Mouse (Mus musculus): ENCODE measurements around the gene Tspan31.

The Tspan31 gene

GRCm38 (mm10) chr10:127070190-127071121 is at the start of gene Tspan31:
TSS of gene Tspan31 (minus strand) at chr10:127070264.
- DNase-seq (ENCODE audit: low spot score in 2 of 2): peak; percentile 93 to 95

- DNase-seq (ENCODE audit: low spot score in 2 of 2): no peak
These were observed 49.2 kb upstream of the Tspan31 start for GRCm38 (mm10) chr10:127119229-127119628.

- DNase-seq (ENCODE audit: low spot score in 2 of 2): no peak
These were observed 48.4 kb upstream of the Tspan31 start for GRCm38 (mm10) chr10:127118470-127118869.

GRCm38 (mm10) chr10:127115068-127115467 is 45.0 kb upstream of the Tspan31 start:
- DNase-seq (ENCODE audit: low spot score in 2 of 2): no peak

DNA sequence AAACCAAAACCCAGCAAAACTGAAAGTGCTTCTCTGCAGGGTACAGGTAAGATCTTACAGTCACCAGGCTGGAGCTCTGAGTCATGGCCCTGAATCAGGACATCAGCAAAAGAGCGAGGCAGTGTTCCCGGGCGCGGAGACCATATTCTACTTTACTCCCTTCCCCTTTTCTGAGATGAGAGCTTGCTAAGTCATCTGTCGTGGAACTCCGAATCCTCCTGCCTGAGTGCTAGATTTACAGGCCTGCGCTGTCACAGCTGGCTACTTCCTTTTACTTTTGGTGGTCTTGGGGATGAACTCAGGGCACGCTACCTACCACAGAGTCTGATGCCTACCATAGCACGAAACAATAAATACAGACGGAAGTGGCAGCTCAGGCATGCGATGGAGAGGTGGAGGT is 44.3 kb upstream of the Tspan31 start:
- DNase-seq (ENCODE audit: low spot score in 2 of 2): no peak

- DNase-seq (ENCODE audit: low spot score in 2 of 2): no peak
These were observed 41.2 kb upstream of the Tspan31 start for GRCm38 (mm10) chr10:127111001-127111887.

DNA sequence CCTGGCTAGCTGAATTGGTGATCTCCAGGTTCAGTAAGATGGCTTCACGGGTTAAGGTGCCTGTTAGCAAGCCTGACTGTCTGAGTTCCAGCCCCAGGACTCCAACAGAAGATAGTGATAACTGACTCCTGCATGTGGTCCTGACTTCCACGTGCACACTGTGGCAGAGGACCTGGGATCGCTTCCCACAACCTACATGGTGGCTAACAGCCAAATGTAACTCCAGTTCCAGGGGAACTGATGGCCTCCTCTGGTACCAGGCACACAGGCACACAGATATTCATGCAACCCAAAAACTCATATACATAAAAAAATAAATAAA is 38.2 kb upstream of the Tspan31 start:
- DNase-seq (ENCODE audit: low spot score in 2 of 2): no peak

DNA sequence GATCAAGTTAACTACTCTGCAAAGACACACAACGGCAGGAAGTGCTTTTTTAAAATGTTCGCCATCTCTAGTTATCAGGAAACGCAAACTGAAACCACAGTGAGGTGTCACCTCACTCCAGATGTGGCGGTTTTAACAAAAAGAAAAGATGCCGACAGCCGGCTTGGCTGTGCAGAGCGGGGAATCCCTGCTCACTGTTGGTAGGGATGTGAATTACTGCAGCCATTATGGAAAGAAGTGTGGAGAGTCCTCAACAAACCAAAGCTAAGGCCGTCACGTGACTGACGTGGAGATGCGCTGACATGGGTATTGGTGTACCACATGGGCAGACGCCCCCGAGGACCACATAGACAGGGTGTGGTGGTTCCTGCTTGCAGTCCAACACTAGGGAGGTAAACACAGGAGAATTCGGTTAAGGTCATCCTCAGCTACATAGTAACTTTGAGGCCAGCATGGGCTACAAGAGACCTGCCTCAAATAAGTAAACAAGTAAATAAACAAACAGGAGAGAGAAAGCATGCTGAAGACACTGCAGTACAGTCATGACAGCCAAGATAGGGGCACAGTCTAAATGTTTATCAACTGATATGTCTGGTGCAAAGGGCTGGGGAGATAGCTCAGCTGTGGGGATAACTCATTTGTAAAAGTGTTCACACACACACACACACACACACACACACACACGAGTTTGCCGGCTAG is 37.6 kb upstream of the Tspan31 start:
- DNase-seq (ENCODE audit: low spot score in 2 of 2): no peak

DNA sequence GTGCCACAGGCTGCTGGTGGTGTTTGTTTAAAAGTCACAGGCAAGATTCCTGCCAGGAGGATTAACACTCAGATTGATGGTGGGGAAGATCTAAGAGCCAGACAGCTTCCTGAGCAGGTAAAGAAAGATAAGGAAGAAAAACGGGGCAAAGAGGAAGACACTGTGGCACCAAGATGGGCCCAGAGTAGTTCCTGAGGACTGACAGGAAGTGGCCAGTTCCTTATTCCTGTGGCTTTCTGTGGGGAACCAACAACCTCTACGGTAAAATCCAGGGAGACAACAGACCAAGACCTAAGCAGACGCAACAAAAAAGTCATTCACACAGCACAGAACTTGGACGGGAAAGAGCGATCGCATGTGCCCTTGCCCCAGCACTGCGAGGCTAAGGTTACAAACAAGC is 33.6 kb upstream of the Tspan31 start:
- no peak for DNase-seq (ENCODE audit: low spot score in 2 of 2)

GRCm38 (mm10) chr10:127101151-127101550 is 31.1 kb upstream of the Tspan31 start:
- DNase-seq (ENCODE audit: low spot score in 2 of 2): no peak

GRCm38 (mm10) chr10:127100414-127100813 is 30.4 kb upstream of the Tspan31 start:
- DNase-seq (ENCODE audit: low spot score in 2 of 2): no peak

- no peak for DNase-seq (ENCODE audit: low spot score in 2 of 2)
These were observed 29.8 kb upstream of the Tspan31 start for GRCm38 (mm10) chr10:127099868-127100267.

DNA sequence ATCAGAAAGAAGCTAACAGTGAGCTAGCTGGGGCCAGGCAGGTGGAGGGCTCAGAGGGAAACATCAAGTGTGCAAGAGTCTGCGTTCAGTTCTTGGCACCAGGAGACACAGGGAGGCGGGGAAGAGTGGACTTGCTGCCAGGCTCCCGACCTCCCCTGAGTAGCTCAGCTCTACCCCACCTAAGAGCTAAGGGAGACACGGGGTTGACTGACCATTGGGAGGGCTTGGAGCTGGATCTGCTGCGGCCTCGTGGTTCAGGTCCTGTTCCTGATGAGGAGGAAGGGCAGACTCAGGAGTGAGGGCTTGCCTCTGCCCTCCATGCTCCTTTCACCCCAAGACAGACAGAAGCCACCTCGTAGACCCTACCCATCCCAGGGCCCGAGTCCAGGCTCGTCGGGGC is 29.1 kb upstream of the Tspan31 start:
- no peak for DNase-seq (ENCODE audit: low spot score in 2 of 2)

DNA sequence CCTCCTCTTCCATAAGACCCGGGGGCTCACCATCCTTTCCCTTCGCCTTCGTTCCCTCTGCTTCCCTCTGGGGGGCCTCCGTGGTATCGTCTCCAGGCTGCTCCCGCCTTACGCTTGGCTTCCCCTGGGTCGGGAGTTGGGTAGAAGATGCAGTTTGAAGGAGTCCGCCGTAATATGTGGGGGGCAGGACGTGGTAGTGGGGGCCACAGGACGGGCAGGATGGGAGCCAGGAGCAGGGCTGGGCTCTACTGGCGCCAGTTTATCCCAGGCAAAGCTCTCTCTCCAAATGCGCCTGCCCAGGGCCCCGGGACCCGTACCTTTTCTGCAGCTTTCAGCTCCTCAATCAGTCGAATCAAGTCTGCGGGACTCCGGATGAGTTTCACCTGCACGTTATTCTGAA is 28.4 kb upstream of the Tspan31 start:
- DNase-seq (ENCODE audit: low spot score in 2 of 2): no peak

- DNase-seq (ENCODE audit: low spot score in 2 of 2): no peak
These were observed 24.3 kb upstream of the Tspan31 start for GRCm38 (mm10) chr10:127094382-127094802.

DNA sequence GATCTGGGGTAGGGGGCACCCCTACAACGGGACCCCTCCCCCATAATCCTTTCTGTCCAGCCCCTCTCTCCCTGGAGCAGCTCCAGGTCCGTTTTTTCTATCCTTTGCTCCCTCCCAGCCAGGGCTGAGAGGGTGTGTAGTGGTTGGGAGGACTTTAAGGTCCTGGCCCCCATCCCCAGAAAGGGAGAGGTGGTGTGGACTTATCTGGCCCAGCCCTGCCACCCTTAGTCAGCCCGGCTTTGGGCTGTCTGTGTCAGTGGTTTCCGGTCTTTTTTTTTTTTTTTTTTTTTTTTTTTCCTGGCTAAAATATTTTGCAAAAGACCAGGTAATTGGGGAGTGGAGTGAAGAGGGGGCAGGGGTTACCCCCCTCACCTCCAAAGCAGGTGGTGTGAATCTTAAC is 22.7 kb upstream of the Tspan31 start:
- DNase-seq (ENCODE audit: low spot score in 2 of 2): no peak

DNA sequence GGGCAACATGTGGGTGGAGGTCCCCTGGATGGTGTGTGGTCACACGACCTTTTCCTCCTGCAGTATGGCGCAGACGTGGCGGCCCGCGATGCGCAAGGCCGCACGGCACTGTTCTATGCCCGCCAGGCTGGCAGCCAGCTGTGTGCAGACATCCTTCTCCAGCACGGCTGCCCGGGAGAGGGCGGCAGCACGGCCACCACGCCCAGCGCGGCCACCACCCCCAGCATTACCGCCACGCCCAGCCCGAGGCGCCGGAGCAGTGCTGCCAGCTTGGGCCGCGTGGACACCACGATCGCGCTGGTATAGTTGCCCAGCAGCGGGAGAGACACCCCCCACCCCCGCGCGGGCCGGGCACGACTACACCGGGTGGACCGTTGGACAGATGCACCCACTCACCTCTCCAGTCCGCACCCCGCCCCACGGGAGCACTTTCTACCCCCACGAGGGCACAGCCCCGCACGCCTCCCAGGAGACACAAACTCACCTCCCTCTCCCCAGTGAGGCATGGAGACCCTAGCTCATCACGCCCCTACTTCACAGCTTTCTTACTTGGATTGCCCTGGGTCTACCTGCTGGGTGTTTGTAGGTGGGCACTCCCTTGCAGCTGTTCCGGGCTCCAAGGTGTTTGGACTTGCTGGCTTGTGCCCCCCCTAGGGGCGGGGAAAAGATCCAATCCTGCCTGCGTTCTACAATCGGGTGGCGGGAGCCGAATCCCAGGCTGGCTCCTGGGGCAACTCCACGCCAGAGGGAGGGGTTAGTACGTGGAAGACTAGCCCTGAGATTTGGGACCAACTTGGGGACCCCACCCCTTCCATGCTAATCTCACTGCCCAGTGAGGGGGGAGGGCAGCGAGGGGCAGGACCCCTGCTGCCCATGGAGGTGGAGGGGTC is 21.7 kb upstream of the Tspan31 start:
- no peak for DNase-seq (ENCODE audit: low spot score in 2 of 2)

DNA sequence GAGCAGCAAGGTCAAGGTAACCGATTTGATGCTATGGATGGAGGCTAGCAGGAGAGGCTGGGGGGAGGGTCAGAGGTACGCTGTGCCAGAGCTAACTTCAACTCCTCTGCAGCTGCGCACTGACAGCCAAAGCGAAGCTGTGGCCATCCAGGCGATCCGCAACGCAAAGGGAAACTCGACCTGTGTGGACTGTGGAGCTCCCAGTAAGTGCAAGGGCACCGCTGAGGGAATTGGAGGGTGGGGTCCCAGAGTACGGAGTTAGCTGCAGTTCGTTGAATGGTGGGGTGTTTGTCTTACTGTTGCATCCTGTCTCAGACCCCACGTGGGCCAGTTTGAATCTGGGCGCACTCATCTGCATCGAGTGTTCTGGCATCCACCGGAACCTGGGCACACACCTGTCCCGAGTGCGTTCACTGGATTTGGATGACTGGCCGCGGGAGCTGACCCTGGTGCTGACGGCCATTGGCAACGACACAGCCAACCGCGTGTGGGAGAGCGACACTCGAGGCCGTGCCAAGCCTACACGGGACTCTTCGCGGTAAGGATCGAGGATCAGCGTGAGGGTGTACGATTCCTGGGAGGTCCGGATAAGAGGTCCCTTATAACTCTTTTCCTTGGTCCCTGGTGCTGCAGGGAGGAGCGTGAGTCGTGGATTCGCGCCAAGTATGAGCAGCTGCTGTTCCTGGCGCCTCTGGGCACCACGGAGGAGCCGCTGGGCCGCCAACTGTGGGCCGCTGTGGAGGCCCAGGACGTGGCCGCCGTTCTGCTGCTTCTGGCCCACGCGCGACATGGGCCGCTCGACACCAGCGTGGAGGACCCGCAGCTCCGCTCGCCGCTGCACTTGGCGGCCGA is 20.7 kb upstream of the Tspan31 start:
- DNase-seq (ENCODE audit: low spot score in 2 of 2): no peak

DNA sequence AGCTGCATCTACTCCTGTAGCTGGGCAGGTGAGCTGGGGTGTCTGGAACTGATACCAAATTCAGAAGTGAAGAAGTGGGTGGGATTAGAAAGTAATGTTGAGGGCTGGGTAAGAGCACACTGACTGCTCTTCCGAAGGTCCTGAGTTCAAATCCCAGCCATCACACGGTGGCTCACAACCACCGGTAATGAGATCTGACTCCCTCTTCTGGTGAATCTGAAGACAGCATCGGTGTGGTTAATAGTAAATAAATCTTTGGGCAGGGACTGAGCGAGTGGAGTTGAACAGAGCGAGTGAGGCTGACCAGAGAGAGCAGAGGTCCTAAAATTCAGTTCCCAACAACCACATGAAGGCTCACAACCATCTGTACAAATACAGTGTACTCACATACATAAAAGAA is 15.6 kb upstream of the Tspan31 start:
- no peak for DNase-seq (ENCODE audit: low spot score in 2 of 2)

DNA sequence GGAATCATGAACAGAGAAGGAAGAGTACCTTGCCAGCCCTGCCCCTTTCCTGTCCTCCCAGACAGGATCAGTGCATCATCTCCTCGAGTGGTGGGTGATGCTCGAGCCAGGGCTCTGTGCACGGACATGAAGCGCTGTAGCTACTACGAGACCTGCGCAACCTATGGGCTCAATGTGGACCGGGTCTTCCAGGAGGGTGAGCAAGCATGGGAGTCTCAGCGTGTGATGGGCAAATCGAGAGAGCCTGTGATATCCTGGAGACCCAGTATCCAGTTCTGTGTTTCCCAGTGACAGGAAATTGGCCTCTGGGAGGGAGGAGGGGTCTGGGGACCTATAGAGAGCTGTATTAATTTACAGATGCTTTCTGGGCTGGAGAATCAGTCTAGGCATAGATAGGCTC is 15.0 kb upstream of the Tspan31 start:
- DNase-seq (ENCODE audit: low spot score in 2 of 2): no peak

All from right cerebral cortex, adult 2 months (tissue).